Mouse (Mus musculus) cerebellum, postnatal 4 days (tissue): Measurements from ENCODE around the gene Arhgap18.

ENCODE experiments used
- DNase-seq, 2 experiments: peaks; one replicate each; pipeline ENCODE4 v3.0.0; 2022; ENCODE audit warnings: low spot score in 2 of 2, mixed read lengths in 1 of 2

Gene Arhgap18

DNA sequence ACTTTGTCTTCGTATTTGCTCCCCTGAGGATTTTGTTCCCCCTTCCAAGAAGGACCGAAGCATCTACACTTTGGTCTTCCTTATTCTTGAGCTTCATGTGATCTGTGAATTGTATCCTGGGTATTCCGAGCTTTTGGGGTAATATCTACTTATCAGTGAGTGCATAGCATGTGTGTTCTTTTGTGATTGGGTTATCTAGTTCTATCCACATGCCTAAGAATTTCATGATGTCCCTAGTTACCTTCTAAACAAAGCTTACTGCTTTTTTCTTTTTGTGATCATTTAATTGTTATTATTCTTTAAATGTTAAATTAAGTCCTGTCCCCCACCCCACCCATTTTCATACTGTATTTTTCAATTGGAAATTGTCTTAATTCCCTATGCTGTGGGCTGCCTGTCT is 78.8 kb downstream of the Arhgap18 start:
- no peak for DNase-seq

DNA sequence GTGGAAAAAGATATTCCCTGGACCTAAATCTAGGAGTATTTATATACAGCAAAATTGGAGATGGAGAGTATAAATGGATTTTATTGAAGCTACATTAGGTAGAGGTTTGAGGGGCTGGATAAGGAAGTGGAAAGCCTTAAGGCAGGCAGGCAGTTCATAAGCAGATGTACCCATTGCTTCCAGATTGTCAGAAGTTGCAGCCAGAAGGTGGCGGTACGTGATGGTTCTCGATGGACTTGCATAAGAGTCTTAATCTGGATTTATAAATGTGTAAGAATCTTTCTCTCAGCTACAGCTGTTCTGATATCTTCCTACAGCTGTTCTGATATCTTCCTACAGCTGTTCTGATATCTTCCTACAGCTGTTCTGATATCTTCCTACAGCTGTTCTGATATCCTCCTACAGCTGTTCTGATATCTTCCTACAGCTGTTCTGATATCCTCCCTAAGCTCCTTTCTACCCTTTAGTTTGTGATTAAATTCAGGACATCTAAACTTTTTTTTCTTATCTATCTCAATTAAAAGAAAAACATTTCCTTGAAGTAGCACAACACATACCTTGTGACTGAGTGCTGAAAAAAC is 79.5 kb downstream of the Arhgap18 start:
- no peak for DNase-seq

DNA sequence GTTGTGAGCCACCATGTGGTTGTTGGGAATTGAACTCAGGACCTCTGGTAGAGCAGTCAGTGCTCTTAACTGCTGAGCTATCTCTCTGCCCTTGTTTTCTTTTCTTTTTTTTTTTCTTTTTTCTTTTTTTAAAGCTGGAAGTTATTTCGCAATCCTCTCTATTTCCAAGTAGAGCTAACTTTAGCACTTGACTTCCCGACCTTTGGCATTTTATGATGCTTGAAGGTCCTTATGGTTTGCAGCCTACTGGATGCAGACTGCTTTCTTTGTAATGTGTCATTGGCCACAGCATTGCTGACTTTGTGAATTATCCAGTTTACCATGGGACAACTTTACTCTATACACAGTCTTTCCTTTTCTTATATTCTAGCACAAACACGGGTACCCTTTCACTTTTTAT is 80.2 kb downstream of the Arhgap18 start:
- DNase-seq: no peak

DNA sequence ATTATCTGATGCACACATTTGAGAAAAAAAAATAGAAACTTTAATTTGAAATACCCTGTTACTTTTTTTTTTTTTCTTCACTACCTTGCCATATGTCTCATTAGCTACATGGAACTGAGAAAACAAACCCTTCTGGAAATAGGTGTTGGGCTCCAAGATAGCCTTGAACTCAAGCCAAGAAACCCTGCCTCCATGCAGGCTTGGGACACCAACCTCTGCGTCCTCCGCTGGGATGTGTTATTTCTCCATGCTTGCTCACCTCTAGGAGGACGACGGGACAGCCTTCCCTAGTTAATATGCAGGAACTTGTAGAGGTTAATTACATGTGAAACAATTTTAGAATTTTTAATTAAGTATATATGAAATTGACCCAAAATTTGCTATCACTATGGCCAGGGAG is 96.1 kb downstream of the Arhgap18 start:
- no peak for DNase-seq

DNA sequence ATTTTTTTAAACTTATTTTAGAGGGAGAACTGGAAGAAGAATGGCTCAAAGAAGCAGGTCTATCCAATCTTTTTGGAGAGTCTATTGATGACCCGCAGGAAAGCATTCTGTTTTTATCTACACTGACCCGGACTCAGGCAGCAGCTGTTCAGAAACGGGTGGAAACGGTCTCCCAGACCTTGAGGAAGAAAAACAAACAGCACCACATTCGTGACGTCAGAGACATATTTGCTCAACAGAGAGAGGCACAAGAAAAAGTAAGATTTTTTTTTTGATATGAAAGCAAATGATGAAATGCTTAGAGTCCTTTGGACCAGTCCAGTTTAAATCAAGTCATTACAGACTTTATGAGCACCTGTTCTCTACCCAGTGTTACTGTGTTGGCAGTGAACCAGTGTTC is 96.6 kb downstream of the Arhgap18 start:
- DNase-seq: no peak

DNA sequence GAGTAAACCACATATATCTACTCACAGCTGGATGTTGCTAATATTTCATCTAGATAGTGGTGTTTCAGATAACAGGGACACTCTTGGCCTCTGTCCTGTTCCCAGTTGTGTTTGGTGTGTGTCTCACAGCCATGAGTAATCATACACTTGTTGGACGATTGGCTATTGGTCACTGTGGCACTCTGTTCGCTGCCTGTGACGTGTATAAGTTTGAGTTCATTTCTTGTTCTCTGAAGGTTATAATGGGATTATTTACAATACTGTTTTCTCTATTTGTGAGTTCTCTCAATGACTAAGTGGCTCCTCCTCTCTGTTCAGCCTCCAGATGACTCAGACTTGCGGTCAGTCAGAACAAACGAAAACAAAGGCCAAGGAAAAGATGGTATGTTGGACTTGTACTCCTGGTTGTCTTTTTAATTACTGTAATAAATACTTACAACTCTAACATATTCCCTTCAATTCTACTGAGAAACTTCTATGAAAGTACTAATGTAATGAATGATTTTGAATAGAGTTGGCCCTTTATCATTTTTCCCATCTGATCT is 101.4 kb downstream of the Arhgap18 start:
- DNase-seq: no peak

DNA sequence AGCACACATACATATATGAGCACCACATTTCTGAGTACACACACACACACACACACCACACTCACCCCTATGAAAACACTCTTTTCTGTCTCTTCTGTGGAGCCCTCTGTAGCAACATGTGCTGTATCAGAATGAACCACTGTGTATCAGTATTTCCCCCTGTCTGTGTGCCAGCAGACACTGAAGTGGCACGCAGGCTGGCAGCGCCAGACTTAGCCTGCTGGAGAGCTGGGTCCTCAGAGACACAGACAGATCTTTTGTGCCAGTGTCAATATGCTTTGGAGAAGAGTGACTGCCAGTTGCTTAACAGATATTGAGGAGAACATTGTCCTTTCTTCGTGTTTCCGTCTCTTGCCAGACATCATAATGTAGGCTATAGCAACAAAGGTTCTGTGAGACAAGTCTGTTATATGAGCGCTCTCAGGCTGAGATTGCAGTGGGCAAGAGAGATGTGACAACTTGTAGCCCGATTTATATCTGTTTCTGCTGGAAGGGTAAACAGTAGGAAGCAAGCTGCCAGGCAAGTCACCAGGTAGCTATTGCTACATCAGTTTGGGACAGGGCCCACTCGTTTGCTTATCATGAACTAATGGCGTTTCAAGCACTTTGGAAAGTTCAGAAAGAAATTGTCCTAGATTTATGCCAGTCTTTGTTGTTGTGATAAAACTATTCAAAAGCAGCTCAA is 102.8 kb downstream of the Arhgap18 start:
- peak in 1 of 2 experiments; percentile 18 for DNase-seq

DNA sequence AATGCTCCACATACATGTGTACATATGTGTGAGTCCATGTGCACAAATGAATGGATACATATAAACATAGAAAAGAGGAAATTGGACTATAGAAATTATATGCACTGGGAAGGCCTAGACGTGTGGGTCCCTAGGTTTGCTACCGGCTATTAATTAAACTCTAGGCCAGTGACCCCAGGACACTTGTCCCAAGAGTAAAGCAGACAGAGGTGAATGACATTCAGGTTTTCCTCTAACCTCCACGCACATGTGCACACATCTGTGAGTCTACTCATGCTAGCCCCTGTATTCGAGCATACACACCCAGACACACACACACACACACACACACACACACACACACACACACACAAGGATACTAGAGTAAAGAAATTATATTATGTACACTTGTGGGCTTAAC is 104.4 kb downstream of the Arhgap18 start:
- DNase-seq: no peak

DNA sequence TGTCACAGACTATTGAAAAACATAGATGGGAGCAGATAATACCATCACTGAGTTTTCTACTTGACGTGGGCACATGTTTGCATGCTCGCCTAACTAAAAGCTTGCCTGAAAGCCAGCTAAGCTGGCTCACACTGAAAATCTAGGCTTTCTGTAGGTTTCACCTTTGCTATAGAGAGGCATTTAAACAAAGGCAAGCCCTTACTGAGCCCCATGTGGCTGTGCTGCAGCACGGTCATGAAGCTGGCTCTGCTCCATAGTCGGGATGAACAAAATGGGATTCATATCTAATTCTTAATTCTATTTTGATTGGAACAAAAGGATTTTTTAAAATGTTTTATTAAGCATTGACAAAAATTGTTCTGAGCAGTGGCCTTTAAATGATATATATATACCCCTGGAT is 105.3 kb downstream of the Arhgap18 start:
- no peak for DNase-seq

DNA sequence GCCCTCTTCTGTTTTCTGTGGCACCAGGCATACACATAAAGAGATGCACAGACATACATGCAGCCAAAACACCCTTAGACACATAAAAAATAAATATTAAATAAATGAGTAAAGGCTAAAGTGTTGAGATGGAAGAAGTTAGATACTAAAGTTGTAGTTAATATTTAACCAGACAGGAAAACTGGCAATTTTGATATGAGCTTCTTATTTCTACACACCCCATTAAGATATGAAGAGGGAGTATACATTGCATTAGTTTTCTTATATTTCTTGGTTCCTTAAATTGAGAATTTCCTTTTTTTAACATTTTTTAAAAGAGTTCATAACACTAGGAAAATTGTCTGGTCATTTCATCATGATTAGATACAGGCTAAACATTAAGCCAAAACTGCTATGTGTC is 108.0 kb downstream of the Arhgap18 start:
- DNase-seq: no peak

DNA sequence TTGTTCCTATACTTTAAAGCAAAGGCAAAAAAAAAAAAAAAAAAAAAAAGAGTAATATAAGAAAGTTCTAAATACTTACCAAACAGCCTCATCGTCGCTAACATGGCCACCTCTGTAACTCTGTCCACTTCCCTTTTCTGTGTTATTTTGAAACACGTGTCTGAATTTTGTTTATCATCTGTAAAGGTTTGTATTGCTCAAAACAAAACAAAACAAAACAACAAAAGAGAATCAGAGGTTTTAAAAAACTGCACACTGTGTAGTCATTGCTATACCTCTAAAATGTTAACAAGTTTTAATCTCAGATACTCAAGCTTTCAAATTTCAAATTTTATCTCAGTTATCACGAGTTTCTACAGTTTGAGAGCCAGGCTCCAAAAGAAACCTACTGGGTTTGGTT is 109.0 kb downstream of the Arhgap18 start:
- DNase-seq: no peak

DNA sequence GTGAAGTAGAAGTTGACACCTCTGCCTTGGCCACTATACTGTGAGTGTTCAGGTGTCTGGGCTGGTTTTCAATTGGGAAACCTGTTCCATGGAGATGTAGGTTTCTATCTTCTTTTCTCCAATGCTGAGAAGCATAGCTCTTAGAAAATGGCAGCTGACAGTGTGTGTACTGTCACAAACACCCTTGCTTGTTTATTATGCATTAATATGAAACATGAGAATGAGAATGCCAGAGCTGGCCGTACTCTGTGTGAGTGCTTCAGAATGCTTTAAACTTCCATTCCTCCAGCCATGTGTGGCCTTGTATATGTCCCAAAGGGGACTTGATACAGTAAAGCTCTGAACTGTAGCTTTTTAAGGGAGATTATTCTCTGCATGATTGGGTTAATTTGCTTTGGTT is 110.8 kb downstream of the Arhgap18 start:
- DNase-seq: no peak

DNA sequence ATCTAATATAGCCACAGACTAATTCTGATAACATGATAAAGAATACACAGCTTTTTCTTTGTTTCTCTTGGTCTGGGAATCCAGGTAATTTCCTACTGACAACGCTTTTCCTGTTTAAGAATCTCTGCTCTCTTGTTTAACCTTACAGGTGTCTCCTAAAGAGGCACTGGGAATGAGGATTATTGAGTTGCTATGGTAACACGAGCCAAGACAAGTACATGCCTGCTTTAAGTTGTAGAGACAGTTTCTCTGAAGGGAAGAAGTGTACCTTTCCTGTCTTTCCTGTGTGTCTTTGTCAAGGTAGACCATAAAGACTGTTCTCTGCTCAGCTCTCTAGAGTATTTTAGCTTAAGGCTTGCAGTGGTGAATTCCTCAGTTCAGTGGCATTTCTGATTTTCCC is 117.6 kb downstream of the Arhgap18 start:
- no peak for DNase-seq

DNA sequence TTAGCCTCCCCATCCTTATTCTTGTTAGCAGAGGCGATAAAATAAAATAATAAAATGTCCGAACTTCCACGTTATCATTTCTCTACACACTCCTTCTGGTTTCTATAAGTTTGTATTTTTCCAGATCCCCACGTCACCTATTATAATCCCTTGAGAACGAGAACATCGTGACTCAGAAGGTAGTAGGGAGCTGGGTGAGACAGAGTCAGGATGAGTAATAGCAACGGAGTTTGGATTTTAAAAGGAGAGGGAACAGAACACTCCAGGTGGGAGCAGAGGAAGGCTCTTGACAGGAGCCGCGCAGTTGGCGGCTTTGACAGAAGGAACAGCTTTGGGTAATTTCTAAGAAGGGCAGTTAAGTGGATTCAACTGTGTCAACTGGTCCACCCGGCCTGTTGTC is 124.1 kb downstream of the Arhgap18 start:
- no peak for DNase-seq

DNA sequence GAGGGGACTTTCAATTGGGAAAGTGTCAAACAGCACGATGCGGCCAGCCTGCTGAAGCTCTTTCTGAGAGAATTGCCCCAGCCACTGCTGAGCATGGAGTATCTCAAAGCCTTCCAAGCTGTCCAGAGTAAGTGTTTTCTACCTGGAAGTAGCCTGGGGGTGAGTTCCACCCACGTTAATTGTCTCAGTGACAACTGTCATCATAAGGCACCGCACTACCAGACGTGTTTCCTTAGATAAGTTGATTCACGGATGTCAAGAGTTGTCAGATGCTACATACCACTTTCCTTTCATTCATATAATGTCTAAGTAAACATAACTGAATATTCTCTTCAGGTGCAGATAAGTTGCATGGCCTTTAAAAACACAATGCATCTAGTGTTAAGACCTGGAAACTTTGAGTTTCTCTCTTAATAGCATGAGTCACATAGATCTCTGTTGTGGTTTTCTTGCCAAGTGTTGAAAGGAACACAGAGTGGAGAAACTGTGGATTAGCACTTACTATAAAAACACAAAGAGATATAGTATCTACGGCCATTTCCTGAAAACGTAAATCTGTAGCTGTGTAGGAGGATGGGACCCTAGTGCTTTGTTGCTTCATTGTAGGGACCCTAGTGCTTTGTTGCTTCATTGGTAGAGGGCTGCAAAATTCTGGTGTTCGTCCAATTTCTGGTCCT is 125.8 kb downstream of the Arhgap18 start:
- no peak for DNase-seq

DNA sequence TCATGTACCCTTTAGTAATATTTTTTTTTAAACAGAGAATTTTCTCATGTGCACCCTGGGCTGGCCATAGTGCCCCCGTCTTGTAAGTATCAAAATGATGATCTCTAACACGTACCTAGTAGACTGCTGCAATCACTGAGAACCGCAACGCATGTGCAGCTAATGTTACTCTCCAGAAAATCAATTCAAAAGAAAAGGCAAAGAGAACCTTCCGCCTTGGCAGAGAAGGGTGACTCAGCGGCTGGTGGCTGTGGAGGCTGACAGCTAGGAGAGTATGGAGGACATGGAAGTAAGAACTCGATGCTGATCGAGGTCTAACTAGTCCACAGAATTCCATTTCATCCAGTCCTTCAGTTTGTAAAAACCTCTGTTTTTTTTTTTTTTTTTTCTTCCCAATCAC is 131.7 kb downstream of the Arhgap18 start:
- DNase-seq: no peak

DNA sequence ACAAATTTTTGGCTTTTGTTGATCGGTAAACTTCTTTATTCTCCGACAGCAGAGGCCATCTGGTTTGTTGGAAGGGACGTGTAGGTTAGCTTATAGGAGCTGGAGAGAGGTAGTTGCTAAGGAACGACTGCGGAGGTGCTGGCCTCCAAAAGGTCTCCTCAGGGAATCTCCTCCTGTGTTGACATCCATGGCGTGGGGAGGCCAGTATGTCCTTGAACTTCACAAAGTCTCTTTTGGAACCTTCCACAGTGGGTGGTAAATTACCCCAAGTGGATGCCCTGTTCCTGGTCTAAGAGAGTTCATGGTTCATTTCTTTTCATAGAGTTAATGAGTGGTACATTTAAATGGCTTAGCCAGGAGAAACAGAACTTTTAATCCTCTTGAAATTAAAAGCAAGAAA is 136.0 kb downstream of the Arhgap18 start:
- no peak for DNase-seq

DNA sequence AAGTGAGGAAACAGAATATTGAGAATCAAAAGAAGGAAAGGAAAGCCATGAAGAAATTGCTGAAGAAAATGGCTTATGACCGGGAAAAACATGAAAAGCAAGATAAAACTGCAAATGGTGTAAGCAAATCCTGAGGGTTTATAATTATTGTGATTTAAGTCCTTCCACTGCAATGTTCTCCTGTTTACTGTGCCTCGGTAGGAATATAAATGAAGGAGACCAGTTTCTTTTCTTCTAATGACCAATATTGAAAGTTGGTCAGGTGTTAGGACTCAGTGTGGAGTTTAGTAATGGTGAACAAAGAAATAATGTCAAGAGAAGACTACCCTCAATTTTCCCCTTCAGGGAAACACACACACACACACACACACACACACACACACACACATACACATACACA is 136.5 kb downstream of the Arhgap18 start:
- no peak for DNase-seq

DNA sequence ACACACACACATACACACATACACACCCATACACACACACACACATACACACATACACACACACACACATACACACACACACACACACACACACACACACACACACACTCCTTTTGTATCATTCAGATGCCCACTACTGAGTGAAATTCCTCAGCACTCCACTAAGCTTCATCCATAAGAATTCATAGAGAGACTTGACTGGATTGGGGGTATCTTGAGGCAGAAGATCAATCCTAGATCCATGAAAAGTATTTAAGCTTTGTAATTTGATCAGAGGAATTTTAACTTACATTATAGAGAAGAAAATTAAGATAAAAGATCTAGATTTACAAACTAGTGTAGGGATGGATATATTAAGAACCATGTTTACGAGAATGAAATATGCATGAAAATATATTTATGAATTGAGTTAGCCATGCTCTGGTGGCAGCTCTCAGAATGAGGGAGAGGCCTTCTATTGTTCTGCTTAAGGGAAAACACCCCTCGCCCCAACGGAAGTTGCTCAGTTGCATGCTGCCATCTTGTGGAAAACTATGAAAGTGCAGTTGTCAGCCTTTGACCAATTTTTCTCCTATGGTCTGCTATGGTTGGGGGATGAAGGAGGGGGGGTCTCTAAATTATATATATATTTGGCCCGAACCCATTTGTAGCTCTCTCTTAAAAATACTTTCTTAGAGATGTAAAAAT is 137.2 kb downstream of the Arhgap18 start:
- peak; percentile 39 to 73 for DNase-seq

DNA sequence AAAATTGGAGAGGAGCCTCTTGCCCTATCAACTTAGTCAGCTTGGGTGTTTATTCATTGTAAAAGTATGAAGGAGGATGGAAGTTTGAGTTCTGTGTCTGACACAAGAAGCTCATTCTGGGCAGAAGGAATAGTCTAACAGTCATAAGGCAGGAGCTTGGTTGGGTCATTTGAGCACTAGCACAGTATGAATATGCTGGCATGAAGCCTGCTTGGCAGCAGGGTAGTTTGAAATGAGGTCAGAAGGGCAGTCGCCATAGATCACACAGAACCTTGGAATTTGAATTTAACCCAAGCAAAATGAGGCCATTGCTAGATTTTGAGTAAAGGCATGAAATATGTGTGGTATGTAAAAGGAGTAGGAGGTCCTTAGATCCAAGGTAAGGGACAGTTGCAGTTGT is 139.9 kb downstream of the Arhgap18 start:
- no peak for DNase-seq

DNA sequence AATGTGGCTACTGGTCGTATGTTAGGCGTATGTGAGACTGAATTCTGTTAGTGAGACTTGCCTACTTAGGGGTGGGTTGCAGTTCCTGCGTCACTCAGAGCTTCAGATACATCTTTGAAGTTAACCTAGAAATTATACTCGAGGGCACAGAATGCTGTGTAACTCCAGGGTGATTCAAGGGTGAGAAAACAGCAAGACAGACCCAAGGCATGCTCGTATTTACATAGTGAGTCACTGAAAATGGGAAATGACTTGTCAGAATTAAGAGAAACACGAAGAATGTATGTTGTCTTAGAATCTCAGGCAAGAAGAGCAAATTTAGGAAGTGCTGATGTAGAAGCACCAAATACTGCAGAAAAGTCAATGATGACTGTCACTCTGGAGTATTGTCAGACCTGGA is 142.5 kb downstream of the Arhgap18 start:
- DNase-seq: no peak

DNA sequence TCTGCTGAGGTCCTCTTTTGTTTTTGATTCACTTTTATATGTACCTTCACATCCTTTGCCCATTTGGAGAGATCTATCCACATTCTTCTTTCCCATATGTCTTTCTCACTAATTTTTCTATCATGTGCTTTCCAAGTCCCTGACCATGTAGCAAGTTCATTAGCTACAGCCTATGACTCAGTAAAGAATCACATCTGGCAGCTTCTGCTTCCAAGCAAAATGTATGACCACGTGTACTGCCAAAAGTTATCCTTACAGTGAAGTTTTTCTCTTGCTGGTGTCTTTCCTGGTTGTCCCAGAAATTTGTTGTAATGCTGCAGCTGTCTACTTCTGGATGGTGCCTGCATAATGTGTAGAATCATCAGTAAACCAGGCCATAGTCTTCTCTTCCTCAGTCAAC is 147.2 kb downstream of the Arhgap18 start:
- no peak for DNase-seq

DNA sequence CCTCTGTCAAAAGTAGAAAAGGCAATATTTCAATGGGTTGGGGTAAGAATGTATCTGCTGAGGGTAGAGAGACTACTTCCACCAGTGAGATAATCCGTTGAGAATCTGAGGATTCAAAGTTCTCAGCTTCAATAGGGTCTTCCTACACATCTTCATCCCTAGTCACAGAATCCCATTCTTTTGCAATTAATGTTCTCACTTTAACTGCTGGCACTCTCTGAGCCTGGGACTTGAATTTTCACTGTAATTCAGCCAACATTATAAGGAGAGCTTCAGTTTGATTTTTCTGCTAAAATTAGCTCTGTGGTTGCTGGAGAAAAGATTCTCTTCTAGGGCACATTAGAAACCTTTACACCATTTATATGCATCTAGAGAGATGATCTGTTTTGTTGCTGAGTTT is 150.6 kb downstream of the Arhgap18 start:
- no peak for DNase-seq
